Mouse (Mus musculus): ENCODE data around the gene Stat6.

Gene Stat6

DNA sequence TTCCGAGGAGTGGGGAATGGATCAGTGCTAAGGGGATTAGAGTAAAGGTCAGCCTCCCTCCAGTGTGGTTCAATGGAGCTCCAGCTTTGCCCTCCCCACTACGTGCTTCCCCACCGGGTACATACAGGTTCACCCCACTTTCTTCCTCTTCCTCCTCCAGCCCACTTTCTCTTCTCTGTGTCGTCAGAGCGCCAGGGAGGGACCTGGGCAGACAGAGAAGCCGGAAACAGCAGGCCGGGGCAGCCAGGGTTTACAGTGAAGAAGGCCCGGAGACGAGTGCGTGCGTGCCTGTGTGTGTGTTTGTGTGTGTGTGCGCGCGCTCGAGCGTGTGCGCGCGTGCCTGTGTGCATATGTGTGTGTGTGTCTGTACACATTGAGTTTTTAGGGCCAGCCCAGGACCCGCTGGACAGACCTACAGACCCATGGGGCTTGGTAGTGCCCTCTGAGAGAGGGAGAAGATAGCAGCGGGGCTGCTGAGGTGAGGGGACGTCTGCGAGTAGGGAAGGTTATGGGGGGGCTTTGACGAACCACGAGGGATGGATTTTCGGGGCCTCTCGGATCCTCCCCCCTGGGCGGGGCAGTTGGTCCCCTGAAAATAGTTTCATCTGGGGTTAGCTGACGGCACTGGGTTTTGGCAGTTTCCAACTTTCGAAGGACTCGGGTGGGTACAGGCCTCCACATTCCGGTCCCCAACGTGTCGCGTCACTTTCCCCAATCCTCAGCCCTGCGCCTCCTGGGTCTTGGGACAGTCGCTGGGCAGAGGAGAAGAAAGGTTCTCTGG, at the start of gene Stat6:
Gene Stat6 (plus strand): TSS at position 215 of the 781 bp plus-strand sequence.
- DNase-seq, result peak; percentile 45

DNA sequence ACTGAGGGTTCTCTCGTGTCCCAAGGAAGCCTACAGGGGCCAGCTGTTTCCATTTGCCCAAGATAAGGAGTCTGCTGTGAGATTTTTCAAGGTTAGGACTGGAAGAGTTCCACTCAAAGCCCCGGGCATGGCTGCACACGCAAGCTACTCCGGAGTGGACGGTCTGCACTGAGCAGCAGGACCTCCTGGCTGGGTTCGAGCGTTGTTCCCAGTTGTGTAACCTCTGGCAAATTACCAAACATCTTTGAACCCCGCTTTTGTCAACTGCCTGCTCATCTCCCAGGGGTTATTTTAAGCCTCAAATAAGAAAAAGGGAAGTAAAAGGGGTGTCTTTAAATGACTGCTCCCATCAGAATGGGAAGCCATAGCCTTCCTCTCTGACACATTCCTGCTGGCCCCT, 48.4 kb upstream of the Stat6 start:
- DNase-seq, result no peak

DNA sequence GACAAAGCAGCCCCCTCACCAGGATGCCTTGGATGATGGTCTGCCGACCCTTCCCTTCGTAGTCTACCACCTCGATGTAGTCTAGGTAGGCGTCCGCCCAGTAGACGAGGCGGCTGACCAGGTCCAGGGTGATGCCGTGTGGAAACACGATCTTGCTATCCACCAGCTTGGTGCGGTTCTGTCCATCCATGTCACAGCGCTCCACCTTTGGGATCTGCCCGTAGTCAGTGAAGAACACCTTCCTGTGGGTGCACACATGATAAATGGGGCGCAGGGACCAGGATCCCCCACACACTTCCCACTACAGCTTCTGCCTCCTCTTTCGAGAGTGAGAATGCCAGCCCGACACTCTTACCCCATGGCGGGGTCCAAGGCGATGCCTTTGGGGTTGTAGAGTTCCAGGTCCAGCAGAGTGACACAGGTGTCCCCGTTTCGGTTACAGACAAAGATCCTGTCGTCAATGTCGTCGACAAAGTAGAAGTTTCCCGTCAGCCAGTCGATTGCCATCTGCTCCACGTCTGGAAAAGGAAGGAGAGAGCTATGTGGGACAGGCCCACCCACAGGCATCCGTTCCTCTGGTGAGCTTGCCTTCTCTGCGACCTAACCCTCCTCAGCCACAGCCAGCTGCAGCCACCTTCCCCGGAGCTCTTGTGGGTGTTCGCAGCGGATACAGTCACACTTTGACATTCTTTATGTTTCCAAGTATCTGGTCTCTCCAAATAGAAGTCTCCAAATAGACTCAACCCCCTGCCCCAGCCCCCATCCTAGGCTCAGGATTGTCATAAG, 47.7 kb upstream of the Stat6 start:
- DNase-seq, result peak; percentile 80

DNA sequence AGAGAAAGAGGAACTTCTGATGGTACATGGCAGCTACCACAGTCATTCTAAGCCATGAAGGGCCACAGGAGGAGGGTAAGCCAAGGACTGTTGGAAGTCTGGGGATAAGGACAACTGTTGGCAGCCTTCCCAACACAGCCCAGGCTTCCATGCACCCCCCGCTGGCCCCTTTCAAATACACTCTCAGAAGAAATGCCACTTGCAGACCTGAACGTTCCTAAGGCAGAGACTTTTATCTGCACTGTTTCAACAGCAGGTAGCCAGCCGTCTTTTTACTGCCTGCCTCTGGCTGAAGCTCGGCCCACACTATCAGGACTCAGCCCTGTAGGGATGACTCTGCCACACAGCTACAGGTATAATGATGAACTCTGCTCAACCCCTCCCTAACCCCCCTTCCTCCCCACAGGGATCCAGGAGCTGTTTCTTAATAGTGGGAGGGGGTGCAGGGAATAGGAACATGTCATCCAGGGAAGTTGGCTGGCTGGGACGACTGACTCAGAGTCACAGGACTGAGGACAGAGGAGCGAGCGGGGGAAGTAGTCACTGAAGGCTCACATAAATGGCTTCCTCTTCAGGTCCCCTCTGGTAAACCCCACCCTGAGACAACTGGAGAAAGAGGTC, 46.4 kb upstream of the Stat6 start:
- DNase-seq, result peak; percentile 49

DNA sequence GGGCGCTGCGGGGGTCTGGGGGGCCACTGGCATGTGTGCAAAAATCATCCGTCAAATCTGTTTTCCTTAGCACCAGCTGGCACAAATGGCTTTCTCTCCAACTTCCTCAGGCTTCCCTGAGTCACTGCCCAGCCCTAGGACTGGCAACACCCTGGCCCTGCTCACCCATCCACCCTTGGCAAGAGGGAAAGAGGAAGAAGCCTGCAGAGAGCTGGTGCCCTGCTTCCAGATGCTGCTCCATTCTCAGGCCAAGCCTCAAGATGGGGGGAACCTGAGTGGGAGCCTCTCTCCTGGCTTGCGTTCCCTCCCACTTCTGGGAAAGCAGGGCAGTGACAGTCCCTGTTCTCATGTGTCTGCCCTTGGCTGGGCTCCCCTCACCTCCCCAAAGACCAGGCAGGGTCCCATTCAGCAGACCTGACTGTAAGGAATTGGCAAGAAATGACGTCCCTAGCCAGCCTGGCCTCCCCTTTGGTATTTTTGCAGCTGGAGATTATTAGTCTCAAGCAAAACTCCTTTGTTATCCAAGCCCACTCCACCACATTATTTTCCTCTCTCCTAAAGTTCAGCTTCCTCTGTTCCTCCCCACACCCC, 45.4 kb upstream of the Stat6 start:
- peak; percentile 37 for DNase-seq

DNA sequence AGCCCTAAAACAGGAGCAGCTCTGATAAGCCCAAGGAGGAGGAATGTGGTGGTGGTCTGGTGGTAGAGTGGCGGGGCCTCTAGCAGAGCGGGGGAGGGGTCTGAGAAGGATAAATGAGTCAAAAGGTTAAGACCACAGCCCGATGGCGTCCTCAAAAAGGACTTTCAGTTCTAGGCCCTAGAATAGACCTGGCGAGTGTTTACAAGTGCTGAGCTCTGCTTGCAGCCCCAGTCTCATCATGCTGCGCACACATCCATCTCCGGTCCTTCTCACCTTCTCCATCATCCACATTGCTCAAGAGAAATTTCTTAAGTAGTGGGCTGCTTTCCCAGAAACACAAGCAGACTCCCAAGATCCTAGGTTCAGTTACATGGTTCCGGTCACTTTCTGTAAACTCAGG, 44.2 kb upstream of the Stat6 start:
- no peak for DNase-seq

DNA sequence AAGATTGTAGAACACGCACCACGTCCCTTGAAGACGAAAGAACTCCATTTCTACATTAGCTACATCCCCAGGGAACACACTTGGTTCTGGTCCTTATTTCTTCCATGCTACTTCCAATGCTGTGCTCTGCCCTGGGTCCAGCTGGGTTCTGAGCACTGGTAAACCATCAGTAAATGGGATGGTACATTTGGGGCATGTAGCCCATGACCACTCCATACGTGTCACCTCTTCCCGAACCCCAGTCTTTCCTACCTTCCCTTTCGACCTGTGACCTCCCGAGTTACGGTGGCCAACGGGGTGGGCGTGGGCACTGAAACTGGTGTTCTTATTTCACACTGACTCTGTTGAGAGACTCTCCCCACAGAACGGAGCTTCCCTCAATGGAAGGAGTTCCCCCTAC, 43.5 kb upstream of the Stat6 start:
- DNase-seq, result no peak

DNA sequence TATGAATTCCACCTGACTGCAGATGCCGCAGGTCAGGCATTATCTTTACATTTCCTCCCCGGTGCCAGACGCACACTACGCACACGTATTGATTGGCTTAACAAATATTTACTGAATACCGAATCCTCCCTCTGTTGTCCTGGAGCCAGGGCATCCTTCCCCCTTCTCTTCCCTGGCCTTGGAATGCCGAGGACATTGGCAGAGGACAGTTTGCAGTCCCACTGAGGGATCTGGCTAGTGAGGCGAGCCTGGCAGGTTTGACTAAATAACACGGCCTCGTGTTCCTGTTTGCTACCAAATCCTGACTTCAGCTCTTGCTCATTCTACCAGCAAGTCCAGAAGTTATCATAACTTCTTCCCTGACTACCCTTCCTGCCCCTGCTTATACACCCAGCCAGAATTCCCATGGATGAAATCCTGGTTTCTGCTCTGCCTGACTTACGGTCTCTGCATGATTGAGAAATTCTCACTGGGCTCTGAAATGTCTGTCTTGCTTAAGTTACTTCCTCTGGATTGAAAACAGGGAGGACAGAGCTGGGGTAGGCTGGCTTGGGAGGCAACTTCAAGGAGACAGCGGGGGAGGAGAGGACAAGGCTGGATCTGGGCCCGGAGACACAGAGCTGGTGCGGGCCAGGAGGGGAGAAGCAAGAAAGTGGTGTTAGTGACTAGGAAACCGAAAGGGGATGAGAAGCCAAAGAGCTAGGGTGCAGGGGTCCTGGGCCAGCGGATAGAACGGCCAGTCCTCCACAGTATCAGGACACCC, 42.8 kb upstream of the Stat6 start:
- peak; percentile 69 for DNase-seq

DNA sequence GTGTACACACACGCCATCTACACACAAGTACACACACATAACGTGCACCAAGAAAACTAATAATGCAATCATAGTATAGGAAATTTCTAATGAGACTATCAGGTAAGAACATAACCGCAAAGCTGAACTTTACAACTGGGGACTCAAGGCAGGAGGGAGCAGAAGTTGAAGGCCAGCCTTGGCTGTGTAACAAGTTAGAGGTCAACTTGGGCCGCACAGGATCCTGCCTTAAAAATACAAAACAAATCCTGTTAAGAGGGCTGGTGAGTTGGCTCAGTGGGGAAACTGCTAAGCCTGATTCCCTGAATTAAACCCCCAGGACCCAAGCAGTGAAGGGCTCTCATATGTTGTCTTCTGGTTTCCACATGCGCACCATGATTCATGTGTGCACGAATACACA, 40.6 kb upstream of the Stat6 start:
- DNase-seq, result no peak

DNA sequence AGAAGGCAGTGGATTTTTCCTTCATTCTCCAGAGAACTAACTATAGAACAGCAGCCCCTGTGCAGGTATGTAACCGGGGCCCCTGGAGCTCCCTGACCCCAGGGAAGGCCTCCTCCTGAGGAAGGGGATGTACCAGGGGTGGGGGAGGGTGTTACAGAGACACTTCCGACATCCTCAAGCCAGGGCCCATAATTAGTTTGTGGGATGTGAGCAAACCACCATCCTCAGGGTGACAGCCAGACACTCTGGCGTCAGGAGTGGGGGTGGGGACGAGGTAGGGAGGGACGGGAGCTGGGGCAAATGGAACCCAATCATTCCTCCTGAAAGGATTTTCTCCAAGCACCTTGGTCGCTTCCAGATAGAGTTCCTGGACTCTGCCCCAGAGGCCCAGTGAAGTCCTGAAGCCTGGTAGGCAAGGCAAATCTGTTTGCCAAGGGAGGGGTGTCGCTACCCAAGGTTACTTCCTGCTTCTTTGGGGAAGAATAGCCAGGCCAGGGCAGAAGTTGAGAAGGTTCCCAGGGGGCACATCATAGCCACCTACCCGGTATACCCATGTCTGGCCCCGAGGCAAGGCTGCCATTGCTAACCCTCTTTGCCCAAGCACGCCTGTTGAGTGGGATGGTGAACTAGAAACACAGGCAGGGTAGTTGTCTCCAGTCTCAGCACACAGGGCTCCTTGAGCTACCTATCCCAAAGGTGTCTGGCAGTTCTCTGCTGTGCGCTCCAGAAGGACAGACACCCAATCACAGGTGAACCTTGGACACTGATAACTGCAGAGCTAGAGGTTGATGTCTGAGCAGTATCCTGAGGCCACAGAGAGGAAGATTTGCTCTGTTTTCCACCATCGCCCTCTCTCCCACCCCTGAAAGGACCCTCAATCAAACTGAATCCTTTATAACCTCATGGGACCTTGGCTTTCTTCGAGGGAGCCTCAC, 39.1 kb upstream of the Stat6 start:
- no peak for DNase-seq

DNA sequence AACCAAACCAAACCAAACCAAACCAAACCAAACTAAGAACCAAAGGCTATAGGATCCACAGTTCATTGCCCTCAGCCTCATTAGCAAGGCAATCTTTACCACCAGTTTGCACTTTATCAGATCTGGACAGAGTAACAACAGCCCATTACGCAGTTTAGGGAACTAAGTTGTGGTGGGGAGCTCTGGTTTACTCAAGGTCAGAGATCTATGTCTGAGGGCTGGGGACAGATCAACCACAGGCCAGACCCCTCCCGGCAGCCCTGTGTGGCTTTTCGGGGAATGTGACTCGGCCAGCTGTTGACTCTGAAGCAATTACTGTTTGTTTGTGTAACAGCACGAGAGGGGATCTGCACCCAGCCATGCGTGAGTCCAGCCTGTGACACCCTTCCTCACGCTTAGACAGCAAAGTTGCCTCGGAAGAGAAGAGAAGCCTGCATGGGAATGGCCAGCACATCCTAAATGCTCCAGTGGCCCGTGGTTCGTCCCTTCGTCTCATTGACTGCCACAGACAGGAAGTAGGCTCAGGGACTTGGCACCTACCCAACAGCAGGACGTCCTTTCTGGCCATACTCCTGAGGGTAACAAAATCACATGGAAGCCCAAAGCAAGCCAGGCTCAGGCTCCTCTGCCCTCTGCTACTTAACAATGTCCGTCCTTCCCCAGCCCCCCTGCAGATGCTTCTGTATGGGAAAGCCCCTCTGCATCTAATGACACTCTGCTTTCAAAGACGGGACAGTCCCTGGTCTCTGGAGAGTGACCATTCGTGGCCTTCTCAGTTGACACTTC, 38.1 kb upstream of the Stat6 start:
- DNase-seq, result no peak

DNA sequence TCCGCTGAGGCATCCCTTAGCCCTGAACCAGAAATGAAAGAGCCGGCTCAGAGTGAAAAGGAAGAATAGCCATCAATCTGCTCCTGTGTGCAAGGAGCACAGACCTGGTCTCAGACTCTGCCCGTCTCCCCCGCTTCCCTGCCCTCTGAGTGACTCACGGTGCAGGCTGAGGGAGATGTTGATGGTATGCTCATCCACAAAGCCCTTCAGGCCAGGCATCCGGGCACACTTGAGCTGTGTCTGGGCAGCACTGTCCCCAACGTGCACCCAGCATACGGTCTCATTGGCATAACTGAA, 37.6 kb upstream of the Stat6 start:
- DNase-seq, result no peak

DNA sequence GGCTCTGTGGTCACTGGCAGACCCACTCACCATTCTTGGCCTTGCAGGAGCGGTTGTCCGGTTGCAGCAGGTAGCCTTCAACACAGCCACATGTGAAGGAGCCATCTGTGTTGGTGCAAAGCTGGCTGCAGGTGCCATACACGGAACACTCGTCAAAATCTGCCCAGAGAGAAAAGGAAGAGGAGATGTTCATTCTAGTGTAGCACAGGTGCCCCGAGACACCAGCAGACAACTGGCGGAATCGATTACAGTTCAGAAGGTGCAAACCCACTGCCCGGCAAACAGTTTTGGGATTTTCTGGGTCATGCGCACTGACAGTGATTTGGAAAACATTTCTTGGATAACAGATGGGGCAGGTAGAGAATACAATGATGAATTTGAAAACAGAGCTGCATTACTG, 37.0 kb upstream of the Stat6 start:
- no peak for DNase-seq

DNA sequence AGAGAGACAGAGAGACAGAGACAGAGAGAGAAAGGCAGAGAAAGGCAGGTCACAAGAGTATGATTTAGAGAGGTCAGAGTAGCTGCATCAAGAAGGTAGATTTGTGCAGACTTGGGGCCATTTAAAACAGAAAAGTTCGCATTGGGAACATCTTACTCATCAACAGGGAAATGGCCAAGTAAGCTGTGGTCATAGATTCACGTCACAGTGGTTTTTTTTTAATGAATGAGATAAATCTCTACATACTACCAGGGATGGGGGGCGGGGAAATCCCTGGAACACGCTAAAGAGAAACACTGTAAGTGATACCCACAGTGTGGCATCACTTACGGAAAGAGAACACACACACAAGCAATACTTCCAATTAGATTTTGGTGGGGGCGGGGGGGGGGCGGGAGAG, 35.7 kb upstream of the Stat6 start:
- DNase-seq, result no peak

DNA sequence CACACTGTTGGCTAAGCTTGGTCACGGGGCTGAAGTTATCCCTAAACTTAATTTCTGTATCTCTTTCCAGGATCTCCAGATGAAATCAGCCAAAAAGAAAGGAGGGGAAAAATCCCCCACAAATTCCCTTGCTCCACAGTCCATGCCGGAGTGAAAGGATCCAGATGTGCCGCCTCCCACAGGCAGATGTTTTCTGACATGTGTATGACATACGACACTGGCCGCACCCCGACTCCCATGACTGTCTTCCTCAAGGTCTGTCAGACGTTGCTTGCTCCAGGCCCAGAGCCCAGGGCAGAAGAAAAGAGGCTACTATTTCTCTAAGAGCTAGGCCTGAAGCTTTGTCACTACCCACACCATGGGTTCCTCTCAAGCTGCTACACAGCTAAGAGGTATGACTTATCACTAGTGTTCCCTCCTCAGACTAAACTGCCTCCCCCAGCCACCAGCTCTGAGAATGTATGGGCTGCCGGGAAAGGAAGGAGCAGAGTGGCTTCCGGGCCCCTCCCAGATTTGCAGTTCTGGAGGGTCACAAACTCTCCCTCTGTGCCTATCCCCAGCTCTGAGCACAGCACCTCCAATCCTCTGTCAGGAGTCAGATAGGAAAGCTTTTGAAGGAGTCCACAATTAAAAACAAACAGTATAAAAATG, 33.2 kb upstream of the Stat6 start:
- no peak for DNase-seq

DNA sequence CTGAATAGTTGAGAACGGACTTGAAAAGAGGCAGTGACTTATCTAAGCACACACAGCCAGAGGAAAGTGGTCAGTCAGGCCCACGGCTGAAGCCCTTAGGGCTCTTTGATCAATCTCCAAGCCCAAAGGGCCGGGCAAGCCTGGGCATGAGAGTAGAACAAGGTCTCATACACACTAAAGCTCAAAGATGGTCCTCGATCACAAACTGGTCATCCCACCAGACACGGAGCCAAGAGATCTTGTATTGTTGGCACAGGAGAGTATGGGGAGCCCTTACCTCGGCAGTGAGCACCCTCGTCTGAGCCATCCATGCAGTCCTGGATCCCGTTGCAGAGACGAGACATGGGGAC, 32.7 kb upstream of the Stat6 start:
- no peak for DNase-seq

DNA sequence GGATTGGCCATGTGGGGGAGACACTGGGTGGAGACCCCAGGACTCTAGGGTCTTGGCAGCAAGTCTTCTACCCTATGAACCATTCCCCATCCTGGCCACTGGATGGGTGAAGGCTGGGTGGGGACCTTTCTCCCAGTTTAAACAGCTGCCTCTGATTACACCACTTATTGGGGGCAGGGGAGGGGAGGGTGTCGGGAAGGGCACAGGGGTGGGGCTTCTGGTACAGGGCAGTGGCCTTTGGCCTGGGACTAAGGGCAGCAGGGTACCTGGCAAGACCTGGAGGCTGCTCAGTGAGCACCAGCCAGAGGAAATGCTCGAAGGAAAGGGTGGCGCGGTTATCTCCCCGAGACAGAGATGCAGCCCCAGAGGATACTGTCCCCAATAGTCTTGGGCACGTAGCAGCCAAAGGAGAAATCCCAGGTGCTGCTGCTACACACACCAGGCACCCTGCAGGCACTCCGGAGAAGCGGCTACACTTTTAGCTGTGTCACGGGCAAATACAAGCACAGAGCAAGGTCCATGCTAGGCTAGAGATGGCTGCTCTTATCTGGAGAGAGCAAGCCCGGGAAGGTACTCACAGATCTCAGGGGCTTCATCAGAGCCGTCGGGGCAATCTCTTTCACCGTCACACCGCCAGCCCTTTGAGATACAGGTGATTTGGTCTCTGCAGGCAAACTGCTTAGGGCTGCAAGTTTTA, 30.6 kb upstream of the Stat6 start:
- DNase-seq, result no peak

DNA sequence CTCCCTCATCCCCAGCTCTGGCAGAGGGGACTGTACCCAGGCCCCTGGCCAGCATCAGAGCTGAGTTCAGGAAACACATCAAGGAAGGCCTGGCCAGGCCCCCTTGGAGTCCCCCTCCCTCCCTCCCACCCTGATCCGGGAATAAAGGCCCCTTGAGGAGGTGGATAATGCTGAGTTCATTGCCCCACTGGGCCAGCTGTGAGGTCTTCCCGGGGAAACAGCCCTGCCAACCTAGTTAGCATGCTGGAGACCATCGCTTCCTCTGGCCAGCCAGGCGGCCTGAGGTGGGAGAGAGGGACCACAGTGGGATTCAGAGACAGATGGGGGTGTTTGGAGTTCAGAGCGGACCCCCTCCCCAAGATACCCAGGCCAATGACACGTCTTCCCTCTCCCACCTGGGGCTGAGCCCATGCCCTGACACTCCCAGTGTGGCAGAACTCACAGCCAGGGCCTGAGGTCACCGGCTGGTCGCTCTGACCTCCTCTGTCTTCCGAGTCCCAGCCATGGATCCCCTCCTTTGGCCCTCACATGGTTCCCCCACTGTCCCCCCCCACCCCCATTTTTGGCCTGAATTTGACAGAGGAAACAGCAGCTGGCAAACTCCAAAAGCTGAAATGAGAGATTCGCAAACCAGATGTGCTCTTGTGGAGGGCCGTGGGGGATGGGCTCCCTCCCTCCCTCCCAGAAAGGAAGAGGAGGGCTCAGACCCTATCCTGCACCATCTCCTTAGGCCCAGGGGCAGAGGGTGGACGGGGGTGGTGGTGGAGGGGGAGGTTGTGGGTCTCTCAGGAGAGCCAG, 28.4 kb upstream of the Stat6 start:
- DNase-seq, result peak; percentile 45

DNA sequence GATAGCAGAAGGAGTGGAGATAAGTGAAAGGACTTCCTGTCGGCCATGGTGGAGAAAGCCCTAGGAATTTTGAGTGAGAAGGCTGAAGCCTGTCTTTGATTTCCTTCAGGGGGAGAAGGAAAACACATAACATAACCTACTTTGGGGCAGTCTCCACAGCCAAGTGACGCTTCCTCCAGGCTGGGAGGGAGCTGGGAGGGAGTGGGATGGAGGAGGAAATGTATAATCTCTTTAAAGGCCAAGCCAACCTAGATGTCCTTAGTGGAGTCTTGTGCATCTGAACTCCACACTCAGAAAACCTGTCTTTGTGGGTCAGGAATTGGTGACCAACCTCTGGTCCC, 27.8 kb upstream of the Stat6 start:
- DNase-seq, result no peak
